Mouse (Mus musculus) testis, adult 2 months (tissue): ENCODE measurements around the gene Gigyf1.

Experiments
- CTCF ChIP-seq: fragments of 200-500 bp; IDR thresholded peaks from 2 replicates; pipeline ENCODE4 v1.5.1; 2012; ENCODE audit warnings: low read depth, mild to moderate bottlenecking, inconsistent platforms, low read length, moderate library complexity; ENCODE audit not compliant: control insufficient read depth, insufficient read depth, insufficient replicate concordance
- POLR2A ChIP-seq: fragments of 200-500 bp; IDR thresholded peaks from 2 replicates; pipeline ENCODE4 v1.6.1; 2012; ENCODE audit warnings: low read depth, mild to moderate bottlenecking, inconsistent platforms, low read length, moderate library complexity; ENCODE audit not compliant: control insufficient read depth

GRCm38 (mm10) chr5:137569665-137570064 lies 51.3 kb downstream of the Gigyf1 start, which contains the start of gene Tfr2:
- no peak for TF ChIP-seq CTCF
- TF ChIP-seq POLR2A, result no peak
